Mouse (Mus musculus): ENCODE measurements around the gene Cdhr4. TPM values are rescaled to one million over a fixed set of nuclear protein-coding genes. Genes with fewer than 3 reads are reported as not detected.
A peak's percentile ranks its signal among the peaks of the same experiment; 100 is the strongest.

The Cdhr4 gene
- polyA plus RNA-seq, 1 experiment from 2014 or later: 5.1 TPM

DNA sequence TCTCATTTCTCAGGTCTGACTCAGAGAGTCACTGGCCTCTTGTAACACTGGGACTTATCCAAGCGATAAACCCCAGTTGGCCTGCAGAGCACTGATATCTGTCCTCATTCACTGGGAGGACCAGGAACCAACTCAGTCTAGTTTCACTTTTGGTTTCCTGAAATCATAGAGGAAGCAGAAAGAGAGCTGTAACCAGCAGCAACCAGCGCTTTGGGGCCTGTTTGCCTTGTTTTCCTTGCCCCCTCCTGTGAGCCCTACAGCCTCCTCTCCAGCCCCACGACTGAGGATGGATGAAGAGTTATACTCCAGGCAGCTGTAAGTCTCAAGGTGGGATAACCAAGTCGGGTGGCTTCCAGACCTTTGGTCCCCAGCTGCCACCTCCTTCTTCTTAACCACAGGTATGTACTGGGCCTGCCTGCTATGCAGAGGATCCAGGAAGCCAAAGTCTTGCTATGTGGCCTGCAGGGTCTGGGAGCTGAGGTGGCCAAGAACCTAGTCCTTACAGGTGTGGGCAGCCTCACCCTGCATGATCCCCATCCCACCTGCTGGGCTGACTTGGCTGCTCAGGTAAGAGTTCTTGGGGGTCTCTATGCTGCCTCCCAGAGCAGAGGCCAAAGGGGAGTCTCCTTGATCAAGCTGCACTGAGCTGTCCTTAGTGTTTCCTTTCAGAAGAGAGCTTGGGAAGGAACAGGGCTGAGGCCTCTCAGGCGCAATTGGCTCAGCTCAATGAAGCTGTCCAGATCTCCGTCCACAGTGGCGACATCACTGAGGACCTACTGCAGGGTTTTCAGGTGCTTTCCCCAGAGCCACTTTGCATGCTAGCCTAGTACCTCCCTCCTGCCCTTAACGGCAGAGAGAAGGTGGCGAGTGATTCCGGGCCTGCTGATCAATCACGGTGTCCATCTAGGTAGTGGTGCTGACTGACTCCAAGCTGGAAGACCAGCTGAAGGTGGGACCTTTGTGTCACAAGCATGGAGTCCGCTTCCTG is 16.6 kb upstream of the Cdhr4 start, which contains the start of gene Uba7:
Gene Uba7, plus strand, starts transcription at position 107 of the 988 bp plus-strand sequence.
- no peaks in the 10 kb centered on the region for H3K9me3 ChIP-seq (replicated peaks)
- peak within 1 kb of the TSS; percentile 89 for H3K27ac ChIP-seq
- peaks cover 40% of the 10 kb centered on the region for H3K4me1 ChIP-seq (replicated peaks)
- ATAC-seq (replicated peaks; ENCODE audit: insufficient number of reproducible peaks, insufficient read depth, low FRiP score, low read depth): peak; percentile 57
- WGBS: 40% methylated on average over 12 of the region's 12 CpGs
- H3K27me3 ChIP-seq: no peaks in the 10 kb centered on the region
- peaks cover 14% of the 10 kb centered on the region; the same call in 1 of the 2 replicates for H3K36me3 ChIP-seq
- peak within 1 kb of the TSS; percentile 71 for H3K4me2 ChIP-seq
- H3K9ac ChIP-seq: peak within 1 kb of the TSS; percentile 51
- peak within 1 kb of the TSS; percentile 44 for H3K4me3 ChIP-seq

DNA sequence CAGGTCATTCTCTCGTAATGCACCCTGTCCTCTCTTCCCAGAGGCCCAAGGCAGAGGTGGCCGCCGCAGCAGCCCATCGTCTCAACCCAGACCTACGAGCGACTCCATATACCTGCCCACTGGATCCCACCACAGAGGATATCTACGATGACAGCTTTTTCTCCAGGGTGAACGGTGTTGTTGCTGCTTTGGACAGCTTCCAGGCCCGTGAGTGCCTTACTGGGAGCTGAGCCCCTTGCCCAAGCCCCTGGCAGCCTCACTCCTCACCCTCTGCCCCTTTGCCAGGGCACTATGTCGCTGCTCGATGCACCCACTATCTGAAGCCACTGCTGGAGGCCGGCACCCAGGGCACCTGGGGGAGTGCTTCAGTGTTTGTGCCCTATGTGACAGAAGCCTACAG is 13.5 kb upstream of the Cdhr4 start:
- Histone ChIP-seq H3K4me3 (no peak overlapping the region), H3K9ac (no peak overlapping the region), H3K36me3 (peaks cover 11% of the 10 kb centered on the region; the same call in 1 of the 2 replicates), H3K27me3 (no peaks in the 10 kb centered on the region), H3K4me2 (no peak overlapping the region), H3K4me1 (replicated peaks) (peaks cover 66% of the 10 kb centered on the region), H3K9me3 (replicated peaks) (no peaks in the 10 kb centered on the region), H3K27ac (no peak overlapping the region)
- no peak for ATAC-seq (replicated peaks; ENCODE audit: insufficient number of reproducible peaks, insufficient read depth, low FRiP score, low read depth)
- 87% methylated on average over 12 of the region's 12 CpGs for WGBS

DNA sequence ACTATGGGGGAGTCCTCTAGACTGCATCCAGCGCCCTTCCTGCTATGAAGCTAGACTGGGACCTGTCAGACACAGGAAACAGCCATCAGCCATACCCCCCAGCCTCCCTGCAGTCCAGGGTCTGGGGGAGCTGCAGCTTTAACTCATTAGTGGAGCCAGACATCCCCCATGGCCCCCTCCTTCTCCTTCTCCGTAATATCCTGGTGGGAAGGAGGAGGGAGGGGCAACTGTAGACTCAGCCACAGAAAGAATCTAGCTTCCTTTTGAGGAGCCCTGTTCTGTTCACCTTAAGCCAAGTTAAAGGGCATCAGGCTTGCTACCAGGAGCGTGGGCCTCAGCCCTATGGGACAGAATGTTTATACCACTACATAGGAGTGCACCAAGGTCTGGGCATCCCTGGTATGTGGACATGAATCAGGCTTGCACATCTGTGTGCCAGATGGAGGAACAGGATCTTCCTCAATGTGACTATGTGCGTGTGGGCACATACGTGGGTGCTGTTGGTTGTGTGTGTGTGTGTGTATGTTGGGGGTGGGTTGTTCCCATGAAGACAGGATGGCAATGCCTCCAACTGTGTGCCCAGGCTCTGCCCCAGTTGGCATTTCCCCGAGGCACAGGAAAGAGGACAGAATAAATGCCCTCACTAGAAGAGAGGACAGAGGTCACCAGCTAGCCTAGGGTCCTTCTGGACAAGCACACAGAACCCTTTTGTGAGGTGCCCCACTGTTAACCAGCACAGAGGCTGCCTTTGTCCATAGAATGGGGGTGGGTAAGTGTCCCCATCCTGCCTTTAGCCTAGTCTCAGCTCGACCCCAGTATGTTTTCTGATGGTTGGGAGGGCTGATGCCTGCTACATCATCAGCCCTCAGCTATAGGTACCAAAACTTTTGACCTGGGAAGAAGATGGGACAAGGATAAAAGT is 10.4 kb upstream of the Cdhr4 start:
- Histone ChIP-seq H3K4me3 (peak overlapping the region; percentile 65), H3K9me3 (replicated peaks) (no peaks in the 10 kb centered on the region), H3K27ac (peak overlapping the region; percentile 92), H3K4me2 (peak overlapping the region; percentile 75), H3K9ac (peak overlapping the region; percentile 16), H3K27me3 (no peaks in the 10 kb centered on the region), H3K4me1 (replicated peaks) (peaks cover 57% of the 10 kb centered on the region), H3K36me3 (peaks cover 11% of the 10 kb centered on the region; the same call in 1 of the 2 replicates)
- 41% methylated on average over 7 of the region's 7 CpGs for WGBS
- peak; percentile 8; the same call in 1 of the 2 replicates for ATAC-seq (replicated peaks; ENCODE audit: insufficient number of reproducible peaks, insufficient read depth, low FRiP score, low read depth)

- ATAC-seq (replicated peaks; ENCODE audit: insufficient number of reproducible peaks, insufficient read depth, low FRiP score, low read depth): peak; percentile 80
- peak within 1 kb of the TSS; percentile 65 for H3K4me3 ChIP-seq
- 8% methylated on average over 14 of the region's 14 CpGs for WGBS
- no peaks in the 10 kb centered on the region for H3K27me3 ChIP-seq
- peak within 1 kb of the TSS; percentile 75 for H3K4me2 ChIP-seq
- peaks cover 56% of the 10 kb centered on the region for H3K4me1 ChIP-seq (replicated peaks)
- peak within 1 kb of the TSS; percentile 61 for H3K9ac ChIP-seq
- H3K9me3 ChIP-seq (replicated peaks): no peaks in the 10 kb centered on the region
- H3K27ac ChIP-seq: peak within 1 kb of the TSS; percentile 92
- peaks cover 5% of the 10 kb centered on the region; the same call in 1 of the 2 replicates for H3K36me3 ChIP-seq
Observed at GRCm38 (mm10) chr9:107982681-107983346, 9.5 kb upstream of the Cdhr4 start, which contains the start of gene Gm20661. TSS of gene Gm20661 (plus strand) at chr9:107983058.

DNA sequence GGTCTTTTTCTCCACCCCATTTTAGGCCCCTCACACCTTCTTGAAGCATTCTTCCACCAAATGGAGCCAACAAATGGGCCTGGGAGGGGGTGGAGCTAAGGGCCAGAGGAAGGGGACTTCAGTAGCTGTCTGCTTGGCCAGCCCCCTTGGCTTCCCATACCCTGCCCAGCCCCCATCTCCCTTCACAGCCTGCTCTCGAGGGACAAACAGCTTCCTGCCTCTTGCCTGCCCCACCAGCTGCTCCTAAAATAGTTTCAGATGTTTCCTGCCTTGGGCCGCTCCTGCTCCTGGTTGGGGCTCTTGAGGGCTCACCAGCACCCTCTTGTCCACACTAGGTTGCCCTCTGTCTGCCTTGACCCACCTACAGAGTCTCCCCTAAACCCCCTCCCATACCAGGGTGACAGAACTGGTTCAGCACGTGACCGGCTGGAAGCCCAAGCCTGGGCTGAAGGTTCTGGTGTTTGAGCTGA is 8.8 kb upstream of the Cdhr4 start:
- ATAC-seq (replicated peaks; ENCODE audit: insufficient number of reproducible peaks, insufficient read depth, low FRiP score, low read depth): peak; percentile 56
- Histone ChIP-seq H3K36me3 (peaks cover 5% of the 10 kb centered on the region; the same call in 1 of the 2 replicates), H3K27me3 (no peaks in the 10 kb centered on the region), H3K4me2 (peak overlapping the region; percentile 75), H3K27ac (peak overlapping the region; percentile 92), H3K9me3 (replicated peaks) (no peaks in the 10 kb centered on the region), H3K4me1 (replicated peaks) (peaks cover 54% of the 10 kb centered on the region), H3K4me3 (peak overlapping the region; percentile 65), H3K9ac (peak overlapping the region; percentile 61)
- WGBS: 4% methylated on average over 4 of the region's 4 CpGs

- peak overlapping the region; percentile 65 for H3K4me3 ChIP-seq
- H3K9ac ChIP-seq: peak overlapping the region; percentile 61
- H3K27me3 ChIP-seq: no peaks in the 10 kb centered on the region
- peak overlapping the region; percentile 75 for H3K4me2 ChIP-seq
- H3K36me3 ChIP-seq: no peaks in the 10 kb centered on the region; the same call in 1 of the 2 replicates
- ATAC-seq (replicated peaks; ENCODE audit: insufficient number of reproducible peaks, insufficient read depth, low FRiP score, low read depth): no peak
- H3K4me1 ChIP-seq (replicated peaks): peaks cover 54% of the 10 kb centered on the region
- H3K27ac ChIP-seq: peak overlapping the region; percentile 92
- H3K9me3 ChIP-seq (replicated peaks): no peaks in the 10 kb centered on the region
- WGBS: 47% methylated on average over 19 of the region's 19 CpGs
Observed at GRCm38 (mm10) chr9:107984052-107984753, 8.1 kb upstream of the Cdhr4 start.

- 36% methylated on average over 9 of the region's 9 CpGs for WGBS
- H3K27me3 ChIP-seq: no peaks in the 10 kb centered on the region
- no peaks in the 10 kb centered on the region for H3K36me3 ChIP-seq
- peak overlapping the region; percentile 61 for H3K9ac ChIP-seq
- H3K4me1 ChIP-seq (replicated peaks): peaks cover 54% of the 10 kb centered on the region
- H3K4me2 ChIP-seq: peak overlapping the region; percentile 75
- peak overlapping the region; percentile 65 for H3K4me3 ChIP-seq
- H3K27ac ChIP-seq: peak overlapping the region; percentile 92
- no peaks in the 10 kb centered on the region for H3K9me3 ChIP-seq (replicated peaks)
- no peak for ATAC-seq (replicated peaks; ENCODE audit: insufficient number of reproducible peaks, insufficient read depth, low FRiP score, low read depth)
Observed at GRCm38 (mm10) chr9:107984754-107985055, 7.6 kb upstream of the Cdhr4 start.

DNA sequence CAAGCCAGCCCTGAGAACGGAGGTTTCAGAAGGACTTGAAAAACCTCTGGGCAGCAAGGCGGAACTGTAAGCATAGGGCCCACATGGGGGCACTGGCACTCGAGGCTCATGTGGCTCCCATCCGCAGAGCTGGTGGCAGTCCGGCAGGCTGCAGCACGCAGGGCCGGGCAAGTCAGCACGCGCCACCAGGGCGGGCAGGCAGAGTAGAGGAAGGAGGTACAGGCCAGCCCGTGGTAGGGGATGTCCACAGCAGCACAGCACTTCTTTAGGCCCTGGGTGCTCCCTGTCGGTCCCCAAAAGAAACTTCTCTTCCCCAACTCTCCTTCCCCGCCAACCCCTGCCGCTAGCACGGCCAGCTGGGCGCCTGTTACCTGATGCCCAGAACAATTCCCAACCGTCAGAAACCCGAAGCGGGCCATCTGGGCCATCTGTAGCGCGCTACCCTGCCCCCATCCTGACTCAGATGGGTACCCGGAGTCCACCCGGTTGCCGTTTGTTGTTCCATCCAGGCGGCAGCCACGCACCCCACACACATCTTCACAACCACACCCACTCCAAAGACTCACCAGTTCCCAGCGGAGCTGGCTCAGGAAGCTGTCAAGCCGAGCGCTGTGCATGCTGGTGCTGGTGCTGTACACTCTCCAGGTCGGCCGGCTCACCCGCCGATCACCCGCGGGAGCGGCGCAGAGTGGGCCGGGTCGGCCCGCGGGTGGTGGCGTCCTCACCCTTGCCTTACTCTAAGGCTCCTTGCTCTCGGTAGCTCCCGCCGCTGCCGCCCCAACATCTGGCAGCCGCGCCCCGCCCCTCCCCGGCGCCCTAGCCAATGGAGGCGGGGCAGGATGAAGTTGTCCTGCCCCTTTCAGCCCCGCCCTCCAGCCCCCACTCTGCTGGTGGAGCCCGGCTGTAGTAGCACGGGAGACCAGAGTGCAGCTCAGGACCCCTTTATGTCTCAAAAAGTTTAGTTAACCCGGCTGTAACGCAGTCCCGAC is 6.9 kb upstream of the Cdhr4 start, which contains the start of gene Inka1:
Gene Inka1, minus strand, starts transcription at position 749 of the 989 bp plus-strand sequence.
- H3K27ac ChIP-seq: peak within 1 kb of the TSS; percentile 92
- WGBS: under 1% methylated on average over 58 of the region's 58 CpGs
- no peaks in the 10 kb centered on the region for H3K36me3 ChIP-seq
- peak within 1 kb of the TSS; percentile 61 for H3K9ac ChIP-seq
- H3K4me2 ChIP-seq: peak within 1 kb of the TSS; percentile 75
- H3K4me1 ChIP-seq (replicated peaks): peaks cover 52% of the 10 kb centered on the region
- ATAC-seq (replicated peaks; ENCODE audit: insufficient number of reproducible peaks, insufficient read depth, low FRiP score, low read depth): peak; percentile 63
- H3K9me3 ChIP-seq (replicated peaks): no peaks in the 10 kb centered on the region
- no peaks in the 10 kb centered on the region for H3K27me3 ChIP-seq
- H3K4me3 ChIP-seq: peak within 1 kb of the TSS; percentile 65

DNA sequence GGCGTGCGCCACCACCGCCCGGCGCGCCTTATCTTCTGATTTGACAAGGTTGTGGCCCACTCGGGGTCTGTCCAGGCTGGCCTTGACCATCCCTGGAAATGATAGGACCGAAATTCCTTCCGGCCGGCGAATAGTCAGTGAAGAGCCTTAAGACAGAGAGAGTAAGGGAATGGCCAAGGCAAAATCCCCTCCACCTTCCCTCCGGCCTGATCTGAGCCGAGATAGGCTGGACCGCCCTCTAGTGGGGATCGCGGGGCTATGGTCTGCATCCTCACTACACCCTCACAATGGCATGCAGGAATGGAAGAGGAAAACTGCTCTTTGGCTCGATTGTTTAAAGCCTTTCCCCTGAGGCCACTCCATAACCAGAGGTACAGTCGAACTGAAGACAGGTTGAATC is 5.9 kb upstream of the Cdhr4 start:
- Histone ChIP-seq H3K9ac (no peak overlapping the region), H3K27ac (peak overlapping the region; percentile 92), H3K27me3 (no peaks in the 10 kb centered on the region), H3K4me3 (peak overlapping the region; percentile 65), H3K9me3 (replicated peaks) (no peaks in the 10 kb centered on the region), H3K36me3 (no peaks in the 10 kb centered on the region), H3K4me1 (replicated peaks) (peaks cover 43% of the 10 kb centered on the region), H3K4me2 (peak overlapping the region; percentile 75)
- 3% methylated on average over 18 of the region's 18 CpGs for WGBS
- 0 out of 2 replicates have a peak, but pooled peaks have one; percentile 7 for ATAC-seq (replicated peaks; ENCODE audit: insufficient number of reproducible peaks, insufficient read depth, low FRiP score, low read depth)
